Mouse (Mus musculus) CH12.LX (cell line): ENCODE results near the gene Fibp. TPM values are rescaled to one million over a fixed set of nuclear protein-coding genes. Genes with fewer than 3 reads are reported as not detected.

Experiments used
- DNase-seq: peaks from one replicate; pipeline ENCODE4 v3.0.0-alpha.2; 2013; ENCODE audit errors: extremely low read depth
- H3K27ac ChIP-seq: 2 replicates; pipeline ENCODE4 v1.5.1; 2012; ENCODE audit warnings: low read depth, mild to moderate bottlenecking, control low read depth, moderate library complexity; ENCODE audit not compliant: insufficient read depth
- H3K27me3 ChIP-seq: replicated peaks from 2 replicates; pipeline ENCODE3; 2012; ENCODE audit warnings: inconsistent platforms
- H3K36me3 ChIP-seq, 2 experiments: replicated peaks in 1 of 2; 2 replicates each; pipeline versions ENCODE3 to v1.6.1; 2012; ENCODE audit warnings: inconsistent platforms in 1 of 2, low read length in 1 of 2, mild to moderate bottlenecking in 1 of 2, mixed read lengths in 1 of 2, moderate library complexity in 1 of 2; ENCODE audit not compliant: control insufficient read depth in 1 of 2, insufficient read depth in 1 of 2
- H3K4me1 ChIP-seq, 2 experiments: 2 replicates each; pipeline ENCODE4 v1.6.1; 2012; ENCODE audit warnings: inconsistent platforms in 1 of 2, moderate library complexity in 1 of 2; ENCODE audit not compliant: insufficient read depth in 2 of 2, control insufficient read depth in 1 of 2
- H3K4me2 ChIP-seq: 2 replicates; pipeline ENCODE4 v1.6.1; 2012; ENCODE audit warnings: low read depth, mild to moderate bottlenecking, control low read depth; ENCODE audit not compliant: poor library complexity, insufficient read depth, severe bottlenecking
- H3K4me3 ChIP-seq, 3 experiments: fragments of 150-350 bp in 1 of 3; sonication (generic) in 1 of 3; replicated peaks in 1 of 3; 2 replicates each; pipeline versions ENCODE3 to v1.5.1; 2011 to 2012; ENCODE audit warnings: low read depth in 2 of 3, low read length in 2 of 3, mild to moderate bottlenecking in 2 of 3, moderate library complexity in 2 of 3, control low read depth in 1 of 3, improper control_type of control experiment in 1 of 3, inconsistent platforms in 1 of 3, mixed read lengths in 1 of 3; ENCODE audit not compliant: poor library complexity in 1 of 3
- H3K79me2 ChIP-seq: replicated peaks from 2 replicates; pipeline ENCODE4 v1.6.1; 2012; ENCODE audit warnings: mild to moderate bottlenecking, moderate library complexity; ENCODE audit not compliant: control insufficient read depth, poor library complexity, insufficient read depth, severe bottlenecking; ENCODE audit errors: extremely low read depth
- H3K9ac ChIP-seq: 2 replicates; pipeline ENCODE4 v1.6.1; 2012; ENCODE audit warnings: low read depth, mild to moderate bottlenecking, control low read depth, moderate library complexity; ENCODE audit not compliant: insufficient read depth
- H3K9me3 ChIP-seq: replicated peaks from 2 replicates; pipeline ENCODE3; 2012; ENCODE audit warnings: low read length, inconsistent platforms, mixed read lengths
- BHLHE40 ChIP-seq: IDR thresholded peaks from 2 replicates; pipeline ENCODE4 v1.6.1; 2011; ENCODE audit warnings: mild to moderate bottlenecking, low read depth, low read length, improper control_type of control experiment
- CHD1 ChIP-seq: IDR thresholded peaks from 2 replicates; pipeline ENCODE4 v1.6.1; 2012; ENCODE audit warnings: low read depth, low read length, improper control_type of control experiment, inconsistent platforms
- CHD2 ChIP-seq: IDR thresholded peaks from 2 replicates; pipeline ENCODE4 v1.6.1; 2011; ENCODE audit warnings: low read length, improper control_type of control experiment
- CTCF ChIP-seq, 2 experiments: IDR thresholded peaks in 1 of 2; conservative IDR thresholded peaks in 1 of 2; 2 replicates each; pipeline ENCODE4 v1.5.1; 2011 to 2012; ENCODE audit warnings: low read depth in 2 of 2, low read length in 2 of 2, improper control_type of control experiment in 1 of 2, inconsistent platforms in 1 of 2, mild to moderate bottlenecking in 1 of 2, moderate library complexity in 1 of 2
- E2F4 ChIP-seq: IDR thresholded peaks from 2 replicates; pipeline ENCODE4 v1.6.1; 2011; ENCODE audit warnings: low read depth, low read length, improper control_type of control experiment; ENCODE audit not compliant: insufficient replicate concordance
- ELF1 ChIP-seq: IDR thresholded peaks from 2 replicates; pipeline ENCODE4 v1.6.1; 2014; ENCODE audit warnings: low read depth, mild to moderate bottlenecking, inconsistent platforms, low read length, improper control_type of control experiment
- EP300 ChIP-seq: IDR thresholded peaks from 2 replicates; pipeline ENCODE4 v1.6.1; 2011; ENCODE audit warnings: low read length, improper control_type of control experiment
- ETS1 ChIP-seq: conservative IDR thresholded peaks from 2 replicates; pipeline ENCODE4 v1.6.1; 2012; ENCODE audit warnings: low read depth, mild to moderate bottlenecking, inconsistent platforms, low read length, improper control_type of control experiment, moderate library complexity
- GABPA ChIP-seq: IDR thresholded peaks from 2 replicates; pipeline ENCODE4 v1.6.1; 2012; ENCODE audit warnings: low read depth, low read length, improper control_type of control experiment, inconsistent platforms; ENCODE audit not compliant: insufficient replicate concordance
- HCFC1 ChIP-seq: IDR thresholded peaks from 2 replicates; pipeline ENCODE4 v1.6.1; 2012; ENCODE audit warnings: low read depth, mild to moderate bottlenecking, inconsistent platforms, low read length, improper control_type of control experiment
- IRF4 ChIP-seq: IDR thresholded peaks from 2 replicates; pipeline ENCODE4 v1.6.1; 2014; ENCODE audit warnings: low read depth, mild to moderate bottlenecking, inconsistent platforms, low read length, improper control_type of control experiment
- JUN ChIP-seq: IDR thresholded peaks from 2 replicates; pipeline ENCODE4 v1.6.1; 2011; ENCODE audit warnings: low read depth, mild to moderate bottlenecking, low read length, improper control_type of control experiment, moderate library complexity; ENCODE audit not compliant: insufficient read depth
- JUND ChIP-seq: conservative IDR thresholded peaks from 2 replicates; pipeline ENCODE4 v1.6.1; 2011; ENCODE audit warnings: low read depth, low read length, improper control_type of control experiment
- MAFK ChIP-seq: IDR thresholded peaks from 2 replicates; pipeline ENCODE4 v1.6.1; 2011; ENCODE audit warnings: low read length, improper control_type of control experiment; ENCODE audit not compliant: insufficient replicate concordance
- MAX ChIP-seq: IDR thresholded peaks from 2 replicates; pipeline ENCODE4 v1.6.1; 2011; ENCODE audit warnings: low read length, improper control_type of control experiment
- MAZ ChIP-seq: IDR thresholded peaks from 2 replicates; pipeline ENCODE4 v1.6.1; 2012; ENCODE audit warnings: low read depth, mild to moderate bottlenecking, inconsistent platforms, low read length, improper control_type of control experiment, moderate library complexity
- MXI1 ChIP-seq: IDR thresholded peaks from 2 replicates; pipeline ENCODE4 v1.6.1; 2011; ENCODE audit warnings: mild to moderate bottlenecking, low read depth, low read length, improper control_type of control experiment
- MYC ChIP-seq: IDR thresholded peaks from 2 replicates; pipeline ENCODE4 v1.6.1; 2011; ENCODE audit warnings: low read depth, mild to moderate bottlenecking, improper control_type of control experiment, low read length
- NELFE ChIP-seq: IDR thresholded peaks from 2 replicates; pipeline ENCODE4 v1.6.1; 2011; ENCODE audit warnings: low read depth, low read length, improper control_type of control experiment
- NRF1 ChIP-seq: IDR thresholded peaks from 2 replicates; pipeline ENCODE4 v1.6.1; 2014; ENCODE audit warnings: low read depth, mild to moderate bottlenecking, inconsistent platforms, low read length, improper control_type of control experiment, moderate library complexity
- PAX5 ChIP-seq: IDR thresholded peaks from 2 replicates; pipeline ENCODE4 v1.6.1; 2012; ENCODE audit warnings: low read length, inconsistent platforms, mixed read lengths
- RAD21 ChIP-seq: IDR thresholded peaks from 2 replicates; pipeline ENCODE4 v1.6.1; 2011; ENCODE audit warnings: low read depth, mild to moderate bottlenecking, low read length, improper control_type of control experiment, moderate library complexity
- RCOR1 ChIP-seq: conservative IDR thresholded peaks from 2 replicates; pipeline ENCODE4 v1.6.1; 2012; ENCODE audit warnings: low read depth, mild to moderate bottlenecking, inconsistent platforms, low read length, improper control_type of control experiment
- TBP ChIP-seq: conservative IDR thresholded peaks from 2 replicates; pipeline ENCODE4 v1.6.1; 2011; ENCODE audit warnings: low read depth, low read length, improper control_type of control experiment
- TCF12 ChIP-seq: IDR thresholded peaks from 2 replicates; pipeline ENCODE4 v1.6.1; 2014; ENCODE audit warnings: low read depth, mild to moderate bottlenecking, inconsistent platforms, low read length, improper control_type of control experiment
- UBTF ChIP-seq: IDR thresholded peaks from 2 replicates; pipeline ENCODE4 v1.6.1; 2012; ENCODE audit warnings: low read depth, mild to moderate bottlenecking, inconsistent platforms, low read length, improper control_type of control experiment, moderate library complexity
- USF2 ChIP-seq: conservative IDR thresholded peaks from 2 replicates; pipeline ENCODE4 v1.6.1; 2011; ENCODE audit warnings: low read depth, low read length, improper control_type of control experiment
- ZC3H11A ChIP-seq: IDR thresholded peaks from 2 replicates; pipeline ENCODE4 v1.6.1; 2012; ENCODE audit warnings: low read depth, mild to moderate bottlenecking, inconsistent platforms, low read length, improper control_type of control experiment
- ZKSCAN1 ChIP-seq: IDR thresholded peaks from 2 replicates; pipeline ENCODE4 v1.6.1; 2012; ENCODE audit warnings: low read depth, inconsistent platforms, low read length, improper control_type of control experiment, borderline replicate concordance
- ZMIZ1 ChIP-seq: IDR thresholded peaks from 2 replicates; pipeline ENCODE4 v1.6.1; 2012; ENCODE audit warnings: low read depth, mild to moderate bottlenecking, inconsistent platforms, low read length, improper control_type of control experiment
- ZNF384 ChIP-seq: IDR thresholded peaks from 2 replicates; pipeline ENCODE4 v1.6.1; 2012; ENCODE audit warnings: low read depth, low read length, improper control_type of control experiment, inconsistent platforms
- dilution Hi-C: fragments of 300-500 bp; cut with MboI; formaldehyde crosslinking; loops from 2 replicates; pipeline ENCODE4 v1.14.3; 2020; ENCODE audit warnings: low sequenced_read_pairs; ENCODE audit not compliant: extremely low pct_unique_long_range_greater_than_20kb, extremely low pct_ligation_motif_present
- in situ Hi-C: fragments of 300-500 bp; cut with MboI; formaldehyde crosslinking; loops from 3 replicates; pipeline ENCODE4 v1.14.3; 2019; ENCODE audit warnings: low sequenced_read_pairs, low pct_ligation_motif_present, low pct_unique_long_range_greater_than_20kb, mixed read lengths
- polyA plus RNA-seq: library from polyadenylated mRNA; unstranded; fragments of >175 nt; gene quantifications from 2 replicates; pipeline ENCODE4 v1.2.1, GENCODE M21; 2012; ENCODE audit warnings: low read depth; ENCODE audit not compliant: insufficient read length
- total RNA-seq, 2 experiments: library from RNA; depleted of rRNA; stranded (reverse); fragments of 300-350 nt in 1 of 2; fragments of >200 nt in 1 of 2; gene quantifications; 2 replicates each; pipeline ENCODE4 v1.2.3; 2012 to 2014

Gene Fibp
- total and polyA plus RNA-seq, 3 experiments = 29.1 to 74.9 (median 37.5) TPM

DNA sequence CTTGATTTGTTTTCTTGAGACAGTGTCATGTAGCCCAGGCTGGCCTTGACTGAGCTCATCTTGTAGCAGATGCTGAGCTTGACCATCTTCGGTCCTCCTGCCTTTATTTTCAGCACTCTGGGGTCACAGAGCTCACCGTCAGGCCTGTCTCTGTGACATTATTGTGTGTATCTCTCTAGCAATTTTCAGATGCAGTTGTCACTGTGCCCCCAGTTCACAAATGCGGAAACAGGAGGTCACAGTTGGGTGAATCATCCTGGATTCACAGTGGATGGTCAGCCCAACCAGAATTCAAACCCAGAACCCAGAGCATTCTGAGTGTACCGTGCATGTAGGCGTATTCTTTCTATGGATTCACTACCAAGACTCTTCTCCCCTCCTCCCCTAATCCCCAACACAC lies 14.7 kb upstream of the Fibp start:
- no peaks in the 10 kb centered on the region for H3K79me2 ChIP-seq
- H3K27ac ChIP-seq = no peak overlapping the region
- no peaks in the 10 kb centered on the region for H3K36me3 ChIP-seq
- dilution Hi-C loops (no loop called here), in situ Hi-C loops (no loop called here)
- H3K4me2 ChIP-seq = no peak overlapping the region
- peaks cover 50% of the 10 kb centered on the region for H3K27me3 ChIP-seq
- no peak overlapping the region for H3K4me3 ChIP-seq
- TF ChIP-seq CHD2 = no peak
- TF ChIP-seq ZKSCAN1 = no peak
- peaks cover 1% of the 10 kb centered on the region for H3K9me3 ChIP-seq
- no peak for DNase-seq
- H3K4me1 ChIP-seq = peaks cover 9 to 20% of the 10 kb centered on the region in 2 experiments
- no peak overlapping the region for H3K9ac ChIP-seq

DNA sequence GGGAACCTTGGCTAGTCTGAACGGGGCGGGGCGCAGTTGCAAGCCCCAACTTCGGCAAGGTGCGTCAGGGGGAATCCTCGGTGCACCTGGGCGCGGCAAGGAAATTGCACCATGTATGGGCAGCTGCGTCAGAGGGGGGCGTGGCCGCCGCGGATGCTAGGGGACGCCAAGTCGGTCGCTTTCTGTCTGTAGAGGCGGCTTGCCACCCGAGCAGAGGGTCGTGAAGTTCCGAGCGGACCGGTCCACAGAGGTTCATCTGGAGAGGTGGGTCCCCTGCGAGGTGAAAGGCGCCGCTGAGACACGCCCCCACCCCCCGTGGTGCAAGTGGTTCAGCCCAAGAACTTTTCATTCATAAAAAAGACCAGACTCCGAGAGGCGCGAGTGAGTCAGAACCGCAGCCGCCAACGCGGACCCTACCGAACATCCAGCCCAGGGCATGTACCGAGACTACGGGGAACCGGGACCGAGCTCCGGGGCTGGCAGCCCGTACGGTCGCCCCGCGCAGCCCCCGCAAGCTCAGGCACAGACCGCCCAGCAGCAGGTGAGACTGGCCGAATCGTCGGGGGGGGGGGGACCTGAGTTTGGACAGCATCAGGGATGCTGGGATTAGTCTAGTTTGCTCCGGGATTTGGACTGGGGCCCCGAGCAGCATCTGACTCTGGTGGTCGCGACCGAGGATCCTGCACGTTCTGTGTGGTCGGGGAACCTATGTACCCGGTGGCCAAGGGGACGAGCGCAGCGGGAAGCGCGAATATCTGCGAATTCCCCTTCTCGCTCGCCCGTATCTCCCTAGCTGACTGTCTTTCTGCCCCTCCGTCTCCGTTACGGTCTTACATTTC lies 12.7 kb upstream of the Fibp start, which contains the start of gene Fosl1:
Gene Fosl1 (plus strand): TSS at position 33 of the 839 bp plus-strand sequence.
- Histone ChIP-seq H3K79me2 (no peaks in the 10 kb centered on the region), H3K9me3 (no peaks in the 10 kb centered on the region), H3K27me3 (peaks cover 40% of the 10 kb centered on the region), H3K4me1 (peaks cover 9 to 20% of the 10 kb centered on the region in 2 experiments), H3K27ac (no peak within 1 kb of the TSS), H3K9ac (no peak within 1 kb of the TSS), H3K4me3 (peak within 1 kb of the TSS; percentile 7 to 47 (median 38)), H3K4me2 (peak within 1 kb of the TSS; percentile 83), H3K36me3 (peaks cover 0 to 1% of the 10 kb centered on the region in 2 experiments)
- in situ Hi-C loops (no loop called here), dilution Hi-C loops (no loop called here)
- peak; percentile 42 for DNase-seq
- TF ChIP-seq CHD2 (0 out of 2 replicates have a peak, but pooled peaks have one; percentile 16), IRF4 (no peak), ZMIZ1 (no peak), GABPA (no peak), MXI1 (peak; percentile 19; the same call in 1 of the 2 replicates), ZC3H11A (no peak), MYC (no peak), TCF12 (no peak), NRF1 (no peak), HCFC1 (peak; percentile 22; the same call in 1 of the 2 replicates), NELFE (no peak), E2F4 (no peak), ZNF384 (no peak), MAFK (no peak), RAD21 (no peak), JUND (no peak), ELF1 (no peak), CHD1 (0 out of 2 replicates have a peak, but pooled peaks have one; percentile 61), RCOR1 (no peak), PAX5 (no peak), BHLHE40 (no peak), ETS1 (no peak), TBP (no peak), EP300 (no peak), MAZ (0 out of 2 replicates have a peak, but pooled peaks have one; percentile 11), MAX (no peak), CTCF (conservative IDR thresholded peaks at IDR 0.05 in 1 of 2, IDR thresholded peaks at IDR 0.05 in 1 of 2; ENCODE audit: low read depth in 2 of 2, low read length in 2 of 2) (no peak), ZKSCAN1 (no peak), JUN (no peak), UBTF (no peak), USF2 (no peak)
